Mouse (Mus musculus): ENCODE measurements around the gene Macrod2.

DNA sequence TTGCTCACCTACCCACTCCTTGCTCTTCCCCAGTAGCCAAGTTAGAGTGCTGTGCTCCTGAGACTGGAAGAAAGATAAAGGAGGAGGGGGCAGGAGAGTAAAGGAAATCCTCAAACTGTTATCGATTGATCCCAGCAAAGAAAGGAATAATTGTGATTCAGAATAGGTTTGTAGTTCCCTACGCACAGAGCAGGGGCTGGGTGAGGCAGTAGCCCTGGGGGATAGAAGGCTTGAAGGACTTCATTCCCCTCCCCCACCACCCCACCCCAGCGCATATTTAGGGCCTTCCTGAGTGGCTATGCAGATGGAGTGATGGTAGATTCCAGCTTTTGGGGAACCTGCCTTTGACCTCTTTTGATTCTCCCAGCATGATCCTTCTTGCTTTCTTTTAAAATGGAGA is 281.6 kb downstream of the Macrod2 start:
- TF ChIP-seq CTCF (IDR thresholded peaks at IDR 0.05; ENCODE audit: low read depth): no peak
- TF ChIP-seq EP300 (IDR thresholded peaks at IDR 0.05; ENCODE audit: low read depth): no peak
